Mouse (Mus musculus) heart, embryonic 13.5 days (tissue): Measurements from ENCODE around the gene Dcaf6. TPM values are rescaled to one million over a fixed set of nuclear protein-coding genes. Genes with fewer than 3 reads are reported as not detected.

Experiments
- ATAC-seq: fragments of 200-750 bp; cut with Nextera tagmentation; 2 replicates; pipeline ENCODE4 v1.8.0; 2017; ENCODE audit warnings: moderate TSS enrichment; ENCODE audit not compliant: insufficient number of reproducible peaks, low FRiP score, low TSS enrichment; ENCODE audit errors: extremely low read depth
- H3K27ac ChIP-seq: fragments of 300-500 bp; sonication (generic); replicated peaks from 2 replicates; pipeline ENCODE4 v1.5.1; 2015; ENCODE audit warnings: moderate library complexity, mild to moderate bottlenecking, inconsistent platforms
- H3K27me3 ChIP-seq: fragments of 300-500 bp; sonication (generic); replicated peaks from 2 replicates; pipeline ENCODE4 v1.6.1; 2015; ENCODE audit warnings: mild to moderate bottlenecking, inconsistent platforms
- H3K36me3 ChIP-seq: fragments of 300-500 bp; sonication (generic); 2 replicates; pipeline ENCODE4 v1.6.1; 2015; ENCODE audit warnings: mild to moderate bottlenecking, inconsistent platforms
- H3K4me1 ChIP-seq: fragments of 300-500 bp; sonication (generic); 2 replicates; pipeline ENCODE4 v1.6.1; 2015; ENCODE audit warnings: inconsistent platforms
- H3K4me2 ChIP-seq: fragments of 300-500 bp; sonication (generic); 2 replicates; pipeline ENCODE4 v1.6.1; 2015; ENCODE audit warnings: inconsistent platforms, mild to moderate bottlenecking, moderate library complexity
- H3K4me3 ChIP-seq: fragments of 300-500 bp; sonication (generic); 2 replicates; pipeline ENCODE4 v1.5.1; 2015; ENCODE audit warnings: moderate library complexity, mild to moderate bottlenecking, inconsistent platforms
- H3K9ac ChIP-seq: fragments of 300-500 bp; sonication (generic); 2 replicates; pipeline ENCODE4 v1.6.1; 2015; ENCODE audit warnings: inconsistent platforms, mild to moderate bottlenecking, moderate library complexity
- H3K9me3 ChIP-seq: fragments of 300-500 bp; sonication (generic); 2 replicates; pipeline ENCODE4 v1.6.1; 2016; ENCODE audit warnings: inconsistent platforms
- WGBS: fragments of 180-500 bp; shearing (Covaris S2); methylation state at CpG from one replicate; pipeline ENCODE4 v1.1.7; 2015; ENCODE audit warnings: mixed read lengths; 5-methylcytosine and 5-hydroxymethylcytosine counted together
- polyA plus RNA-seq: library from polyadenylated mRNA; unstranded; fragments of >200 nt; fragmentation: Nextera tagmentation; extraction: Ambion mirVana; gene quantifications from 2 replicates; pipeline ENCODE4 v1.2.1, GENCODE M21; 2015

Gene Dcaf6
- polyA plus RNA-seq, 1 experiment from 2014 or later, result 15.2 TPM

DNA sequence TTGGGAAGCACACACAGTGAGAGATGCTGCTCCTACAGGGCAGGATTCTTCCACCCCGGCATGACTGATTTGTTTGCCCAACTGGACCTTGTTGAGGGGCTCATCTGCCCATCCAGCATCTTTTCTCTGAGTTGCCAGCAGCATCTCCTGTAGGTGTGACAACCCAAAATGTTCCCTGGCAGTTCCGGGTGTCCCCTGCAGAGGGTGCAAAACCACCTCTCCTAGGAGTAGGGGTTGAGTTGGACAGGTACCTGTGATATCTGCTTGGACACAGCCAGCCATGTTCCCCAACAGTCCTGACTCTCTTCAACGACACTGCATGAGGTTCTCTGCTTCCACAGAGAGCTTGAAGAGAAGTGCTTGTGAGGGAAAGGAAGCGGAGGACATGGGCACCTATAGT lies 170.4 kb downstream of the Dcaf6 start:
- Histone ChIP-seq H3K9ac (no peak overlapping the region), H3K9me3 (no peaks in the 10 kb centered on the region), H3K4me1 (no peaks in the 10 kb centered on the region), H3K36me3 (peaks cover 11% of the 10 kb centered on the region; the same call in 1 of the 2 replicates), H3K27me3 (no peaks in the 10 kb centered on the region), H3K27ac (no peak overlapping the region), H3K4me2 (no peak overlapping the region), H3K4me3 (no peak overlapping the region)
- no peak for ATAC-seq
- 74% methylated on average over 4 of the region's 4 CpGs for WGBS

DNA sequence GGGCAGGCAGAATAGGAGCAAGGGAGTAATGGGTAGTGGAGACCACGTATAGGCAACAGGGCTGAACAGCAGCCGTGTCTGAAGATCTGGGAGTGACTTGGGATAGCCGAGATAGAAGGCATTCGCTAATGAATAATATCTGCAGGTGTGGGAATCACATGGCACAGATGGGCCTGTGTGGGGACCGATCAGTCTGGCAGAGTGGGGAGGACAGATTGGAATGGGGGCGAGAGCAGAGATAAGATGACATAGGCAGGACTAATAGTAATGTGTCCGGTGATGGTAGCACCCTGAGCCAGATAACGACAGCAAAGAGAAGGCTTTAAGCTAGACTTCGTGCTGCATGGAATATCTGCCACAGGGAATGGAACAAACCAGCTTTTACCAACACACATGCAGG lies 172.1 kb downstream of the Dcaf6 start:
- H3K4me1 ChIP-seq, result peaks cover 12% of the 10 kb centered on the region
- H3K4me2 ChIP-seq, result no peak overlapping the region
- H3K36me3 ChIP-seq, result peaks cover 5% of the 10 kb centered on the region; the same call in 1 of the 2 replicates
- no peak overlapping the region for H3K9ac ChIP-seq
- no peak for ATAC-seq
- no peak overlapping the region for H3K27ac ChIP-seq
- H3K9me3 ChIP-seq, result no peaks in the 10 kb centered on the region
- WGBS, result 74% methylated on average over 9 of the region's 9 CpGs
- H3K4me3 ChIP-seq, result no peak overlapping the region
- H3K27me3 ChIP-seq, result no peaks in the 10 kb centered on the region

DNA sequence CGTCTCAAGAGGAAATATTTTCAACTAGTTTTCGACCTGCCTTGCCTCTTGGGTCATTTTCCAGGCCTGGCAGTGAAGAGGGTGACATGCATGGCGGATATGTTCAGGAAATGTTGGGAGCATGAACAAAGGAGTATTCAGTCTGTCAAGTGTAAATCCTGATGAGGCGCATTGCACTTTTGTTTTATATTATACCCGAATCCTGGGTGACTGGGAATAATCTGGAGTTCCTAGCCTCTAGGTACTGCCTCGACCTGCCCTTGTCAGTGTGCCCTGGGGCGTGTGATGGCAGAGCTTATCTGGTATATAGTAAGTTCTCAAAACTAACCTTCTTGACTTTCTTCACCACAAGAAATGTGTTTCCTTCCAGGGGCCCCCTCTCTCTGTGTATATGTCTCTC lies 176.2 kb downstream of the Dcaf6 start:
- Histone ChIP-seq H3K9ac (no peak overlapping the region), H3K4me3 (no peak overlapping the region), H3K4me2 (no peak overlapping the region), H3K4me1 (peaks cover 33% of the 10 kb centered on the region), H3K9me3 (no peaks in the 10 kb centered on the region), H3K36me3 (no peaks in the 10 kb centered on the region), H3K27ac (no peak overlapping the region), H3K27me3 (no peaks in the 10 kb centered on the region)
- ATAC-seq, result no peak
- WGBS, result 71% methylated on average over 7 of the region's 7 CpGs

DNA sequence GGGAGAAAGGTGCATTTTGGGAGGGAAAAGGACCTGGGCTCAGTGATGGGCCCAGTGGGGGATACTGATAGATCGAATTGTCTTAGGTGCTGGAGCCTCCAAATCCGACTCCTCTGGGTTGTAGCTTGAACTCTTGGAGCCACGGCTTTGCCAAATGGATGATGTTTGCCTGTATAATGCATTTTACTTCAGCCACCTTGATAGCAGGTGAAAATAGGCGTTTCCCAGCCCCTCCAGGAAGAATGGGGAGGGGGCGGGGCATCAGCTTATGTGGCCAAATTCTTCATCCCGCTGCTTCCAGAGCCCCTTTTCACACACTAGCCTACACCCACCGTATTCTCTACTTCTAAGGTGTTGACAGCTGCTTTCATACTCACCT lies 177.3 kb downstream of the Dcaf6 start:
- ATAC-seq, result no peak
- Histone ChIP-seq H3K4me1 (peaks cover 33% of the 10 kb centered on the region), H3K27me3 (no peaks in the 10 kb centered on the region), H3K27ac (no peak overlapping the region), H3K36me3 (no peaks in the 10 kb centered on the region), H3K4me3 (peak overlapping the region; percentile 82), H3K9me3 (no peaks in the 10 kb centered on the region), H3K4me2 (peak overlapping the region; percentile 90), H3K9ac (peak overlapping the region; percentile 92)
- 14% methylated on average over 7 of the region's 7 CpGs for WGBS

DNA sequence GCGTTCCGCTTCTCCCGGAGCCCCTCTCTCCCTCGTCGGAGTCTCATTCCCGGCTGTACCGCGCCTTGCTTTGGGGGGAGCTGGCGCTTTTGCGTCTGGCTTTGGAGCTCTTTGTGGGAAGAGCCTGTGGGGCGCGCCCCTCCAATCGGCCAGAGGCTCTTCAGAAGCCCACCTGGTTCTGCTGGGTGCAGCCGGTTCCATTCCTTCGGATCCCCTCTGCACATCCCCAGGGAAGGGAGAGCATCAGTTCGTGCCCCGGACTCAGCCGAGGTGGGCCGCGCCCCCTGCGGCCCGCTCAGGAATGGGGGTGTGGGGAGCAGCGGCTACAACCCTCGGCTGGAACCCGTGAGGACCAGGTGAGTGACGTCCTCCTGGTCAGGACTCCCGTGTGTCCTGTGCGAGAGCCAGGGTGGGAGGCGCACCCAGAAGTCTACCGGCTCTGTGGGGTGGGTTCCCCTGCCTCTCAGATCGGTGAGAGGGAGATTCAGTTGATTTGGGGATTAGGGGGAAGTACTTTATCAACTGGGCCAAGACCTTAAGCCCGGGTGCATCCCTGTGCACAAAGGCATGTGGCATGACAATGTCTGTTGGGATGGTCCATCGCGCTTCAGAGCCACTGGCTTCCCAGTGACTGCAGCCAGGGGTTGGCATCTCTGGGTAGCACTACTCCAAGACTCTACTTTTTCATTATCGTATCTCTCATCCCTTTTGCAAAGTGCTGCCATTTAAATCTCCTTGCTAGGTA lies 177.9 kb downstream of the Dcaf6 start:
- H3K9me3 ChIP-seq, result no peaks in the 10 kb centered on the region
- H3K36me3 ChIP-seq, result no peaks in the 10 kb centered on the region
- peak; percentile 15; the same call in 1 of the 2 replicates for ATAC-seq
- H3K4me1 ChIP-seq, result peaks cover 33% of the 10 kb centered on the region
- no peaks in the 10 kb centered on the region for H3K27me3 ChIP-seq
- 2% methylated on average over 35 of the region's 35 CpGs for WGBS
- peak overlapping the region; percentile 82 for H3K4me3 ChIP-seq
- H3K27ac ChIP-seq, result peak overlapping the region; percentile 78
- peak overlapping the region; percentile 90 for H3K4me2 ChIP-seq
- peak overlapping the region; percentile 92 for H3K9ac ChIP-seq

DNA sequence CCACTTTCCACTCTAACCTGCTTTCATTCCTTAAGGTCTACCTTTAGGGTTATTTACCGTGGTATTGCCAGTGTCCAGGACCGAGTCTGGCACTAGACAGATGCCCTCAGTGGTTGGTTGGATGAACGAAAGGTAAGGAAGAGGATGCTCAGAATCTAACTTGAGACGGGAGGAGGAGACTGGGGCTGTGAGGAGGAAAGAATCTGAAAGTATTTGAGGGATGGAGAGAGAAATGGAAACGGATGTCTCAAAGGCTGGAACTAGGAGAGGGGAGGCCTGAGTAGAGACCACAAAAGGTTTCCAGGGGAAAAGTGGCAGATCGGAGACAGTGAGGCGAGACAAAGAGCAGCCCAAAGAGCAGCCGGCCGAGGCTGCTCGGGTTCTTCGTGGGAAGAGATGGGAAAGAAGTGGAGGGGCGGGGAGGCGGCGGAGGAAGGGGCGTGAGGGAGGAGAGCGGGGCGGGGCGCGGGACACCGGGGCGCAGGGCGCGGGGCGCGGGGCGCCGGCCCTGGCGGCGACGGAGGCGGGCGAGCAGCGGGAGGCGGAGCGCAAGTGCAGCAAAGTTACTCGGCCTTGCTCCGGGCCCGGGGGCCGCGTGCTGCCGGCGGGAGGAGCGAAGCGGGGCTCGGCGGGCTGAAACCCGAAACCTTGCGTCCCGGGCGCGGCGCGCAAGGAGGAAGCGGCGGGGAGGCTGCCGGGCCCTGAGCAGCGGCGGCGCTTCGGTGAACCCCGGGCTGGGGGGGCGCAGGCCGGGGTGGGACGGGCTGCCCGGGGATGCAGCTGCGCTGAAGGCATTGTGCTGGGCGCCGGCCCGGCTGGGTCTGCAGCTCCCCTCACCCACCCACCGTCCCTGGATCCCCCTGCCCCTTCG lies 178.7 kb downstream of the Dcaf6 start:
- no peaks in the 10 kb centered on the region for H3K36me3 ChIP-seq
- peak overlapping the region; percentile 82 for H3K4me3 ChIP-seq
- H3K9me3 ChIP-seq, result no peaks in the 10 kb centered on the region
- H3K27ac ChIP-seq, result peak overlapping the region; percentile 78
- peak overlapping the region; percentile 90 for H3K4me2 ChIP-seq
- ATAC-seq, result peak; percentile 53; the same call in 1 of the 2 replicates
- peak overlapping the region; percentile 92 for H3K9ac ChIP-seq
- no peaks in the 10 kb centered on the region for H3K27me3 ChIP-seq
- 1% methylated on average over 71 of the region's 71 CpGs for WGBS
- peaks cover 33% of the 10 kb centered on the region for H3K4me1 ChIP-seq

DNA sequence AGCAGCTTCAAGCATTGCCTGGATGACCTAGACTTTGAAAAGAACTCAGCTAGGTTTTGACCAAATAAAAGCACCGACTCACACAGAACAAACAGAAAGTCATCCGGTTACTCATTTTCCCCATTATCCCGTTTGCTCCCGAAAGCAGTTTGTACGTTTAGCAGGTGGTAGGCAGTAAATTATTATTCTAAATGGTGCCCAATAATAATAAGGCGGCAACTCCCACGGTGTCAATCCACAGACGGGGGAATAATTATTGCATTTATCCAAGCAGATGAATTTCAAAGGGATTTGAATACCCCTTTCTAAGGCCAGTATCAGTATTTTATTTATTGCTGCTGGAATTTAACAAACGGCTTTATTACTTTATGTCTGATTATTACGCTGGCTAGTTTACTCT lies 179.5 kb downstream of the Dcaf6 start:
- peak overlapping the region; percentile 92 for H3K9ac ChIP-seq
- H3K4me1 ChIP-seq, result peaks cover 33% of the 10 kb centered on the region
- peak overlapping the region; percentile 78; the same call in 1 of the 2 replicates for H3K27ac ChIP-seq
- H3K4me2 ChIP-seq, result peak overlapping the region; percentile 90
- 79% methylated on average over 10 of the region's 10 CpGs for WGBS
- no peak for ATAC-seq
- no peaks in the 10 kb centered on the region for H3K27me3 ChIP-seq
- no peaks in the 10 kb centered on the region for H3K36me3 ChIP-seq
- no peaks in the 10 kb centered on the region for H3K9me3 ChIP-seq
- H3K4me3 ChIP-seq, result peak overlapping the region; percentile 82

Other genes with a start within 250 kb of the Dcaf6 start
- gene Tiprl, start 223.5 kb downstream of the Dcaf6 start, polyA plus RNA-seq, result 78.9 and 92.6 TPM in 2 replicates
- 0.57 and 0.59 TPM in 2 replicates for gene Gpr161, start 164.7 kb downstream of the Dcaf6 start, polyA plus RNA-seq
- 223 and 234 TPM in 2 replicates for gene Mpc2, start 162 bp upstream of the Dcaf6 start, polyA plus RNA-seq
- 0.03 TPM in 1 of 2 replicates, not detected in the other for gene Adcy10, start 24.7 kb upstream of the Dcaf6 start, polyA plus RNA-seq
- gene Mpzl1, start 174.1 kb upstream of the Dcaf6 start, polyA plus RNA-seq, result 106 and 116 TPM in 2 replicates
- gene Rcsd1, start 249.3 kb upstream of the Dcaf6 start, polyA plus RNA-seq, result 83.9 and 95.4 TPM in 2 replicates